Mouse (Mus musculus): ENCODE measurements around the gene Mdm2. TPM values are rescaled to one million over a fixed set of nuclear protein-coding genes. Genes with fewer than 3 reads are reported as not detected.
"Not testable (repeated sequence)": the region's sequence is repeated elsewhere in the genome, so short reads cannot be mapped to it uniquely, and the experiment has no call there.

Gene Mdm2
- polyA plus RNA-seq, 1 experiment from 2014 or later = 76.5 TPM

DNA sequence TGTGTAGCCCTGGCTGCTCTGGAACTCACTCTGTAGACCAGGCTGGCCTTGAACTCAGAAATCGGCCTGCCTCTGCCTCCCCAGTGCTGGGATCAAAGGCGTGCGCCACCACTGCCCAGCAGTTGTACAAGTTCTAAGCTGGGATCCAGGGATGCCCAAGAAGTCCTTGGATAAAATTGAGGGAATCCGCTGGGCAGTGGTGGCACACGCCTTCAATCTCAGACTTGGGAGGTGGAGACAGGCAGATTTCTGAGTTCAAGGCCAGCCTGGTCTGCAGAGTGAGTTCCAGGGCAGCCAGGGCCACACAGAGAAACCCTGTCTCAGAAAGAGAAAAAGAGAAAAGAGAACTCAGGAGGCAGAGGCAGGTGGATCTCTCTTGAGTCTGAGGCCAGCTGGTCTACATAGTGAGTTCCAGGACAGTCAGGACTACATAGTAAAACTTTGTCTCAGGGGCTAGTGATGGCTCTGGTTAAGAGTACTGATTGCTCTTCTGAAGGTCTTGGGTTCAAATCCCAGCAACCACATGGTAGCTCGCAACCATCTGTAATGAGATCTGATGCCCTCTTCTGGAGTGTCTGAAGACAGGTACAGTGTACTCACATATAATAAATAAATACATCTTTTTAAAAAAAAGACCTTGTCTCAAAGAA, 6.1 kb downstream of the Mdm2 start:
- not testable (repeated sequence) for H3K4me3 ChIP-seq (replicated peaks); H3K4me2 ChIP-seq; ATAC-seq (ENCODE audit: low FRiP score); H3K9ac ChIP-seq; H3K27ac ChIP-seq; H3K27me3 ChIP-seq; H3K9me3 ChIP-seq
- H3K36me3 ChIP-seq (replicated peaks) = peaks cover 80% of the 10 kb centered on the region
- 98% methylated on average over 6 of the region's 6 CpGs for WGBS
- H3K4me1 ChIP-seq = peaks cover 13% of the 10 kb centered on the region

DNA sequence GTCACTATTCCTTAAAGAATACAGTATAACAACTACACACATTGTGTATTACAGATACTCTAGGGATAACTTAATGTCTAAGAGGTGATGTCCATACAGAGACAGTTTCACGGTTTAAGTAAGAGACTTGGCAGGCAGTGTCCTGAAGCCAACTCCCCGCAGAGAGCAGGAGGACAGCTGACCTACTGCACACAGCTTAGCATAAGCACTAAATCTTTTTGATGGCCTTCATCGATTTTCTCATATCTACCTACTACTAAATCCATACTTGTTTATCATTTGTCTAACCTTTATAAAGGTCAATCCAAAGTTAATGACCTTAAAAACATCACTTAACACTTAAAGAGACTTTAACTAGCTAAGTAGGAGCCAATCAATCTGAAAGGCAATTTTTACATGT, 7.1 kb downstream of the Mdm2 start:
- no peak overlapping the region for H3K9ac ChIP-seq
- no peak overlapping the region for H3K4me2 ChIP-seq
- ATAC-seq (ENCODE audit: low FRiP score) = no peak
- 97% methylated on average over 3 of the region's 3 CpGs for WGBS
- peaks cover 85% of the 10 kb centered on the region for H3K36me3 ChIP-seq (replicated peaks)
- H3K4me1 ChIP-seq = peaks cover 4% of the 10 kb centered on the region
- no peak overlapping the region for H3K27ac ChIP-seq
- no peaks in the 10 kb centered on the region for H3K9me3 ChIP-seq
- no peaks in the 10 kb centered on the region for H3K27me3 ChIP-seq
- H3K4me3 ChIP-seq (replicated peaks) = no peak overlapping the region

- 96% methylated on average over 6 of the region's 6 CpGs for WGBS
- H3K27ac ChIP-seq = no peak overlapping the region
- no peaks in the 10 kb centered on the region for H3K9me3 ChIP-seq
- peaks cover 92% of the 10 kb centered on the region for H3K36me3 ChIP-seq (replicated peaks)
- H3K27me3 ChIP-seq = no peaks in the 10 kb centered on the region
- ATAC-seq (ENCODE audit: low FRiP score) = no peak
- H3K4me2 ChIP-seq = no peak overlapping the region
- H3K4me3 ChIP-seq (replicated peaks) = no peak overlapping the region
- no peak overlapping the region for H3K9ac ChIP-seq
- H3K4me1 ChIP-seq = peaks cover 4% of the 10 kb centered on the region
Measured at GRCm38 (mm10) chr10:117702024-117702833, 8.3 kb downstream of the Mdm2 start.

DNA sequence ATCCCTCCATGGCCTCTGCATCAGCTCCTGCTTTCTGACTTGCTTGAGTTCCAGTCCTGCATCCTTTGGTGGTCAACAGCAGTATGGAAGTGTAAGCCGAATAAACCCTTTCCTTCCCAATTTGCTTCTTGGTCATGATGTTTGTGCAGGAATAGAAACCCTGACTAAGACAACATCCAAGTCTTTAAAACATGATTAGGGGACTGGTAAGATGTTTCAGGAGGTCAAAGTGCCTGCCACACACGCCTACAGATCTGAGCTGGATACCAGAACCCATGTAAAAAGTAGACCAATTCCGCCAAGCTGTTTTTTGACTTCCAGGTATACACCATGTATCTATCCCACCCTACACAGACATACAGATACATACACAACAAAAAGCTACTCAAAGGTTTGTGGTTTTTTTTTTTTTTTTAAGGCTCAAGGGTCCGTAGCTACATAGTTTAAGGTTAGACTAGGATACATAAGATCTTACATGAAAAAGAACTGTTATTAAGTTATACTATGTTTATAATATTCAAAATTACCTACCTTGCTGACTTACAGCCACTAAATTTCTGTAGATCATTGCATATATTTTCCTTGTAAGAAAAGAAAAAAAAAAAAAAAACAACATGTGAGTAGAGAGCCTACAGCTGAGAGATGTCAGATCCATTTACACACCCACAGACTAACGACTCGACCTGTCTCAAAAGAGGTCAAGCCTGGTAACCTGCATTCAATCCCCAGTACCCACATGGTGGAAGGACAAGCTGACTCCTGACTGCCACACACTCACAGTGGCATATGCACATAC, 9.3 kb downstream of the Mdm2 start:
- no peaks in the 10 kb centered on the region for H3K4me1 ChIP-seq
- H3K9me3 ChIP-seq = no peaks in the 10 kb centered on the region
- H3K4me3 ChIP-seq (replicated peaks) = no peak overlapping the region
- 92% methylated on average over 6 of the region's 6 CpGs for WGBS
- no peaks in the 10 kb centered on the region for H3K27me3 ChIP-seq
- no peak overlapping the region for H3K9ac ChIP-seq
- no peak for ATAC-seq (ENCODE audit: low FRiP score)
- no peak overlapping the region for H3K27ac ChIP-seq
- no peak overlapping the region for H3K4me2 ChIP-seq
- peaks cover 92% of the 10 kb centered on the region for H3K36me3 ChIP-seq (replicated peaks)

GRCm38 (mm10) chr10:117700450-117700849, 10.1 kb downstream of the Mdm2 start:
- no peak overlapping the region for H3K27ac ChIP-seq
- ATAC-seq (ENCODE audit: low FRiP score) = no peak
- no peaks in the 10 kb centered on the region for H3K4me1 ChIP-seq
- peaks cover 97% of the 10 kb centered on the region for H3K36me3 ChIP-seq (replicated peaks)
- WGBS = 100% methylated on average over 1 of the region's 1 CpGs
- H3K4me3 ChIP-seq (replicated peaks) = no peak overlapping the region
- H3K4me2 ChIP-seq = no peak overlapping the region
- no peaks in the 10 kb centered on the region for H3K9me3 ChIP-seq
- H3K9ac ChIP-seq = no peak overlapping the region
- H3K27me3 ChIP-seq = no peaks in the 10 kb centered on the region

GRCm38 (mm10) chr10:117699914-117700313, 10.6 kb downstream of the Mdm2 start:
- no peak overlapping the region for H3K9ac ChIP-seq
- no peak overlapping the region for H3K4me2 ChIP-seq
- no peaks in the 10 kb centered on the region for H3K27me3 ChIP-seq
- no peaks in the 10 kb centered on the region for H3K4me1 ChIP-seq
- H3K36me3 ChIP-seq (replicated peaks) = peaks cover 97% of the 10 kb centered on the region
- WGBS = 96% methylated on average over 4 of the region's 4 CpGs
- no peaks in the 10 kb centered on the region for H3K9me3 ChIP-seq
- no peak overlapping the region for H3K27ac ChIP-seq
- no peak overlapping the region for H3K4me3 ChIP-seq (replicated peaks)
- no peak for ATAC-seq (ENCODE audit: low FRiP score)

GRCm38 (mm10) chr10:117698313-117699138, 12.0 kb downstream of the Mdm2 start:
- Histone ChIP-seq H3K4me2 (no peak overlapping the region), H3K4me1 (no peaks in the 10 kb centered on the region), H3K36me3 (replicated peaks) (peaks cover 95% of the 10 kb centered on the region), H3K27me3 (no peaks in the 10 kb centered on the region), H3K4me3 (replicated peaks) (no peak overlapping the region), H3K9ac (no peak overlapping the region), H3K9me3 (no peaks in the 10 kb centered on the region), H3K27ac (no peak overlapping the region)
- no peak for ATAC-seq (ENCODE audit: low FRiP score)
- 94% methylated on average over 10 of the region's 10 CpGs for WGBS

- H3K27me3 ChIP-seq = no peaks in the 10 kb centered on the region
- no peaks in the 10 kb centered on the region for H3K4me1 ChIP-seq
- H3K36me3 ChIP-seq (replicated peaks) = peaks cover 92% of the 10 kb centered on the region
- 94% methylated on average over 3 of the region's 3 CpGs for WGBS
- no peak overlapping the region for H3K4me2 ChIP-seq
- no peak for ATAC-seq (ENCODE audit: low FRiP score)
- no peaks in the 10 kb centered on the region for H3K9me3 ChIP-seq
- H3K27ac ChIP-seq = no peak overlapping the region
- no peak overlapping the region for H3K9ac ChIP-seq
- H3K4me3 ChIP-seq (replicated peaks) = no peak overlapping the region
Measured at GRCm38 (mm10) chr10:117697561-117698115, 12.9 kb downstream of the Mdm2 start.

- no peak for ATAC-seq (ENCODE audit: low FRiP score)
- 94% methylated on average over 6 of the region's 6 CpGs for WGBS
- no peak overlapping the region for H3K4me2 ChIP-seq
- no peaks in the 10 kb centered on the region for H3K9me3 ChIP-seq
- no peak overlapping the region for H3K9ac ChIP-seq
- H3K36me3 ChIP-seq (replicated peaks) = peaks cover 94% of the 10 kb centered on the region
- H3K4me3 ChIP-seq (replicated peaks) = no peak overlapping the region
- H3K27ac ChIP-seq = no peak overlapping the region
- H3K27me3 ChIP-seq = no peaks in the 10 kb centered on the region
- no peaks in the 10 kb centered on the region for H3K4me1 ChIP-seq
Measured at GRCm38 (mm10) chr10:117696827-117697560, 13.6 kb downstream of the Mdm2 start.

- no peak for ATAC-seq (ENCODE audit: low FRiP score)
- 95% methylated on average over 8 of the region's 8 CpGs for WGBS
- H3K36me3 ChIP-seq (replicated peaks) = peaks cover 94% of the 10 kb centered on the region
Measured at GRCm38 (mm10) chr10:117696021-117696826, 14.3 kb downstream of the Mdm2 start.

More at GRCm38 (mm10) chr10:117696021-117696826, 14.3 kb downstream of the Mdm2 start:
- no peak overlapping the region for H3K9ac ChIP-seq
- no peaks in the 10 kb centered on the region for H3K27me3 ChIP-seq
- H3K9me3 ChIP-seq = no peaks in the 10 kb centered on the region
- no peak overlapping the region for H3K4me3 ChIP-seq (replicated peaks)
- no peak overlapping the region for H3K4me2 ChIP-seq
- no peak overlapping the region for H3K27ac ChIP-seq
- H3K4me1 ChIP-seq = no peaks in the 10 kb centered on the region
